Mouse (Mus musculus) neural tube, embryonic 11.5 days (tissue): Measurements from ENCODE around the gene Scn1b. TPM values are rescaled to one million over a fixed set of nuclear protein-coding genes. Genes with fewer than 3 reads are reported as not detected.

ENCODE experiments used
- ATAC-seq: fragments of 200-750 bp; cut with Nextera tagmentation; 2 replicates; pipeline ENCODE4 v1.8.0; 2017; ENCODE audit warnings: moderate number of reproducible peaks, mild to moderate bottlenecking, moderate TSS enrichment, moderate library complexity; ENCODE audit not compliant: insufficient read depth, low FRiP score, low TSS enrichment
- DNase-seq: peaks from one replicate; pipeline ENCODE4 v3.0.0-alpha.2; 2015; ENCODE audit warnings: low spot score
- H3K27ac ChIP-seq: fragments of 300-500 bp; sonication (generic); 2 replicates; pipeline ENCODE4 v1.5.1; 2014; ENCODE audit warnings: low read depth, mild to moderate bottlenecking, low read length
- H3K27me3 ChIP-seq: fragments of 300-500 bp; sonication (generic); 2 replicates; pipeline ENCODE4 v1.6.1; 2014; ENCODE audit warnings: mild to moderate bottlenecking, low read length, mixed read lengths; ENCODE audit not compliant: control insufficient read depth, insufficient read depth
- H3K36me3 ChIP-seq: fragments of 300-500 bp; sonication (generic); 2 replicates; pipeline ENCODE4 v1.6.1; 2014; ENCODE audit warnings: mild to moderate bottlenecking, low read length, moderate library complexity, mixed read lengths; ENCODE audit not compliant: control insufficient read depth, insufficient read depth
- H3K4me1 ChIP-seq: fragments of 300-500 bp; sonication (generic); 2 replicates; pipeline ENCODE4 v1.6.1; 2014; ENCODE audit warnings: low read length, mixed read lengths; ENCODE audit not compliant: control insufficient read depth, insufficient read depth
- H3K4me2 ChIP-seq: fragments of 300-500 bp; sonication (generic); 2 replicates; pipeline ENCODE4 v1.6.1; 2014; ENCODE audit warnings: low read depth, mild to moderate bottlenecking, moderate library complexity
- H3K4me3 ChIP-seq: fragments of 300-500 bp; sonication (generic); 2 replicates; pipeline ENCODE4 v1.5.1; 2014; ENCODE audit warnings: low read depth, low read length
- H3K9ac ChIP-seq: fragments of 300-500 bp; sonication (generic); 2 replicates; pipeline ENCODE4 v1.6.1; 2014; ENCODE audit warnings: mild to moderate bottlenecking, low read length
- H3K9me3 ChIP-seq: fragments of 300-500 bp; sonication (generic); 2 replicates; pipeline ENCODE4 v1.6.1; 2016; ENCODE audit warnings: low read length; ENCODE audit not compliant: control insufficient read depth
- WGBS: fragments of 180-500 bp; shearing (Covaris S2); extraction: QIAGEN DNeasy Blood & Tissue Kit; methylation state at CpG from one replicate; pipeline ENCODE4 v1.1.7; 2014; 5-methylcytosine and 5-hydroxymethylcytosine counted together
- polyA plus RNA-seq: library from polyadenylated mRNA; unstranded; fragments of >200 nt; fragmentation: Nextera tagmentation; extraction: Ambion mirVana; gene quantifications from 2 replicates; pipeline ENCODE4 v1.2.1, GENCODE M21; 2014

Scn1b gene
- polyA plus RNA-seq, 1 experiment from 2014 or later, result 0.94 TPM

DNA sequence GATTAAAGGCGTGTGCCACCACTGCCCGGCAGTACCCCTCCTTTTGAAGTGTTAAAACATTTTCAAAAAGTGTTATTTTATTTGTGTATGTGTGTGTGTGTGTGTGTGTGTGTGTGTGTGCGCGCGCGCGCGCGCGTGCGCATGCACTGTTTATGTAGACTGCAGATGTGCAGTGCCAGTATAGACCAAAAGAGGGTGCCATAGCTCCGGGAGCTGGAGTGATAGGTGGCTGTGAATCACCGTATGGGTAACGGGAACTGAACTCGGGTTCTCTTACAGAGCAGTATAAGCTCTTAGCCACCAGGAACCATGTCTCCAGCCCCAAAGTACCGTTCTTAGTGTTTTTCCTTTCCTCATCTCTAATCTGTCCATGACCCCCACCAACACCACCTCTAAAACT lies 18.1 kb upstream of the Scn1b start:
- ATAC-seq, result no peak
- H3K36me3 ChIP-seq, result peaks cover 35% of the 10 kb centered on the region
- WGBS, result 97% methylated on average over 16 of the region's 16 CpGs

DNA sequence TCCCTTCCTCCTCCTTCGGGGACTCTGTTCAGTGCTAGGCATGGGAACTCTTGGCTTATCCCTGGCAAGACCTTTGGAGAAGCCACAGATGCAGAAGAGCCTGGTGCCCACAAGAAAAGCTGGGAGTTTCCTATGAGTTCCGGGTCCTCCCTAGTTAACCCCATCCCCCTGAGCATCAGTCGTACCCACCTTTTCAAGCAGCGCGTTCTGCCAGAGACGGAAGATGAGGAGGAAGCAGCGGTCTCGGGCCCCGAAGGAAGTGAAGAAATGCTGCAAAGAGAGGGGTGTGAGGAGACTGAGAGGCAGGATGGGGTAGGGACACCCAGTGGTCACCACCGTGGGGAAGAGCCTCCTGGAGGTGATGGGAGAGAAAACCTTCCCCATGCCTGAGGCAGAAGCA lies 14.1 kb upstream of the Scn1b start:
- H3K9ac ChIP-seq, result no peak overlapping the region
- no peak overlapping the region for H3K4me2 ChIP-seq
- DNase-seq (no peak), ATAC-seq (no peak)
- H3K27ac ChIP-seq, result no peak overlapping the region
- no peaks in the 10 kb centered on the region for H3K4me1 ChIP-seq
- no peaks in the 10 kb centered on the region for H3K27me3 ChIP-seq
- WGBS, result 95% methylated on average over 10 of the region's 10 CpGs
- H3K9me3 ChIP-seq, result no peaks in the 10 kb centered on the region
- H3K36me3 ChIP-seq, result peaks cover 65% of the 10 kb centered on the region
- no peak overlapping the region for H3K4me3 ChIP-seq

More for the DNA sequence above, 18.1 kb upstream of the Scn1b start:
- no peaks in the 10 kb centered on the region for H3K9me3 ChIP-seq
- H3K4me1 ChIP-seq, result peaks cover 6% of the 10 kb centered on the region; the same call in 1 of the 2 replicates
- H3K4me2 ChIP-seq, result no peak overlapping the region
- no peak overlapping the region for H3K4me3 ChIP-seq
- no peaks in the 10 kb centered on the region for H3K27me3 ChIP-seq
- DNase-seq, result no peak
- no peak overlapping the region for H3K9ac ChIP-seq
- no peak overlapping the region for H3K27ac ChIP-seq

- DNase-seq (no peak), ATAC-seq (no peak)
- H3K4me2 ChIP-seq, result no peak overlapping the region
- no peaks in the 10 kb centered on the region for H3K9me3 ChIP-seq
- no peak overlapping the region for H3K9ac ChIP-seq
- no peaks in the 10 kb centered on the region for H3K4me1 ChIP-seq
- H3K36me3 ChIP-seq, result peaks cover 68% of the 10 kb centered on the region
- H3K4me3 ChIP-seq, result no peak overlapping the region
- 94% methylated on average over 4 of the region's 4 CpGs for WGBS
- no peak overlapping the region for H3K27ac ChIP-seq
- H3K27me3 ChIP-seq, result no peaks in the 10 kb centered on the region
These were observed 13.5 kb upstream of the Scn1b start for GRCm38 (mm10) chr7:31140302-31140701.

DNA sequence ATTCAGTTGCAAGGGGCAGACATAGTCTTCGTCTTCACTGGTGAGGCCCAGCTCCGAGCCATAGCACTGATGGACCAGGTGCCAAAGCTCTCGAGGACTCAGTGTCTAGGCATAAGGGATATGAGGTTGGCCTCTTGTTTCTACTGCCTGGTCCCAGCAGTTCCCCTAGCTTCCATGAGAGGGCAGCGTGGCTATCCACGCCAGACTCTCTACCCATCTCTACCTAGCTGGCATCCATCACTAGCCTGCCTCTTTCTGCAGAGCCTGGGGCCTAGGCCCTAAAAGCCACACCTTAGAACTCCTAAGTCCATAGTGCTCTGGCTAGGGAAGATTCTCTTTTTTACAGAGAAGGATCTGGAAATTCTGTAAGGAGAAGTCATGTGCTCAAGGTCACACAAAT lies 13.0 kb upstream of the Scn1b start:
- Histone ChIP-seq H3K9ac (no peak overlapping the region), H3K4me3 (no peak overlapping the region), H3K4me2 (no peak overlapping the region), H3K4me1 (no peaks in the 10 kb centered on the region), H3K36me3 (peaks cover 72% of the 10 kb centered on the region), H3K27me3 (no peaks in the 10 kb centered on the region), H3K9me3 (no peaks in the 10 kb centered on the region), H3K27ac (no peak overlapping the region)
- 67% methylated on average over 5 of the region's 5 CpGs for WGBS
- no peak; the same call in 1 of the 2 replicates for ATAC-seq
- DNase-seq, result peak; percentile 58

DNA sequence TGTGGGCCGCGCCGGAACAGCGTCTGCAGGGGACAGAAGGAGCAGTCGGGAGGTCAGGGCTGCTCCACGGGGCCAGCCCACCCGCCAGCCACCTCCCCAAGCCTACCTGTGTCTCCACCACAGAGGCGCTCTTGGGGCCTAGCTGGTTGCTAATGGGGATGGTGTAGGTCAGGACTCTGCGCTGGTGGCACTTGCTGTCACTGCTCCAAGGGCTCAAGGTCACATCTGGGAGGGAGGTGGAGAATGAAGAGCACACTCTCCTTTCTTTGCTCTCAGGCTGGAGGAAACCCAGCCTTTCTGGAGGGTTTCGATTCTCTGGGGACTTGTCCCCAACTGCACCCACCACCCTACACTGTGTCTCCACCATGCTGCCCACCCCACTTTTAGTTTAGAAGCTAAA lies 8.9 kb upstream of the Scn1b start:
- WGBS, result 93% methylated on average over 10 of the region's 10 CpGs
- peaks cover 81% of the 10 kb centered on the region for H3K36me3 ChIP-seq
- H3K4me2 ChIP-seq, result no peak overlapping the region
- no peaks in the 10 kb centered on the region for H3K9me3 ChIP-seq
- no peaks in the 10 kb centered on the region for H3K27me3 ChIP-seq
- no peak for DNase-seq
- no peak overlapping the region for H3K27ac ChIP-seq
- no peak for ATAC-seq
- H3K4me3 ChIP-seq, result no peak overlapping the region
- no peak overlapping the region for H3K9ac ChIP-seq
- no peaks in the 10 kb centered on the region for H3K4me1 ChIP-seq

DNA sequence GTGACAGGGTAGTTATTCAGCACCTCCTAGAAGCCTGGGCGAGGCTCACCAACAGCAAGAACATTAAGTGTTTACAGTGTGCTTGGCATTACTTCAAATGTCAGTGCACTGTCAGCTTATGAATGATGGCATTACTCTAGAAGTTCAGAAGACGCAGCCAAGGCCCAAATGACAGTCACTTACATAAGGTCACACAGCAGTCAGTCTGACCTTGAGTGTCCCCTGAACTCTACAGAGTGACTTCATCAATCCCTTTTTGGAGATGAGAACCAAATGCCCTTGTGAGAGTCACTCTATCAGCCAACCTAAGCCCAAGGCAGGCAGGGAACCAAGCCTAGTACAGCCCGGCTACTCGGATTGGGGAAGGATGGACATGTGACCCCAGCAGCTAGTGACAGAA lies 5.1 kb upstream of the Scn1b start:
- Histone ChIP-seq H3K27me3 (peaks cover 13% of the 10 kb centered on the region), H3K4me2 (no peak overlapping the region), H3K9ac (no peak overlapping the region), H3K27ac (no peak overlapping the region), H3K4me3 (no peak overlapping the region), H3K9me3 (no peaks in the 10 kb centered on the region), H3K36me3 (peaks cover 63% of the 10 kb centered on the region), H3K4me1 (0 out of 2 replicates have a peak, but pooled peaks cover 3% of the 10 kb centered on the region)
- no peak for DNase-seq
- no peak for ATAC-seq
- 90% methylated on average over 4 of the region's 4 CpGs for WGBS

GRCm38 (mm10) chr7:31130841-31131240 lies 4.0 kb upstream of the Scn1b start:
- Histone ChIP-seq H3K36me3 (peaks cover 54% of the 10 kb centered on the region), H3K9me3 (no peaks in the 10 kb centered on the region), H3K27me3 (peaks cover 23% of the 10 kb centered on the region), H3K4me1 (0 out of 2 replicates have a peak, but pooled peaks cover 9% of the 10 kb centered on the region), H3K4me3 (no peak overlapping the region), H3K9ac (no peak overlapping the region), H3K27ac (no peak overlapping the region), H3K4me2 (no peak overlapping the region)
- DNase-seq (peak; percentile 56), ATAC-seq (0 out of 2 replicates have a peak, but pooled peaks have one; percentile 25)
- 38% methylated on average over 4 of the region's 4 CpGs for WGBS

GRCm38 (mm10) chr7:31130197-31130596 lies 3.4 kb upstream of the Scn1b start:
- Histone ChIP-seq H3K4me1 (0 out of 2 replicates have a peak, but pooled peaks cover 9% of the 10 kb centered on the region), H3K27ac (no peak overlapping the region), H3K9ac (no peak overlapping the region), H3K9me3 (no peaks in the 10 kb centered on the region), H3K4me2 (no peak overlapping the region), H3K4me3 (no peak overlapping the region), H3K36me3 (peaks cover 51% of the 10 kb centered on the region), H3K27me3 (peaks cover 30% of the 10 kb centered on the region)
- DNase-seq (no peak), ATAC-seq (no peak)
- 91% methylated on average over 7 of the region's 7 CpGs for WGBS

- peaks cover 33% of the 10 kb centered on the region for H3K36me3 ChIP-seq
- H3K9ac ChIP-seq, result no peak overlapping the region
- no peak for ATAC-seq
- WGBS, result 71% methylated on average over 9 of the region's 9 CpGs
- peaks cover 31% of the 10 kb centered on the region for H3K27me3 ChIP-seq
- H3K4me1 ChIP-seq, result 0 out of 2 replicates have a peak, but pooled peaks cover 9% of the 10 kb centered on the region
- H3K9me3 ChIP-seq, result no peaks in the 10 kb centered on the region
- H3K4me2 ChIP-seq, result no peak overlapping the region
- DNase-seq, result no peak
- no peak overlapping the region for H3K4me3 ChIP-seq
- H3K27ac ChIP-seq, result no peak overlapping the region
These were observed 1.4 kb upstream of the Scn1b start for GRCm38 (mm10) chr7:31128157-31128705.
